Mouse (Mus musculus): ENCODE results near the gene Gm4553. TPM values are rescaled to one million over a fixed set of nuclear protein-coding genes. Genes with fewer than 3 reads are reported as not detected.
"Not testable (repeated sequence)": the region's sequence is repeated elsewhere in the genome, so short reads cannot be mapped to it uniquely, and the experiment has no call there.

Gm4553 gene
- polyA plus RNA-seq (2014; fragmentation: Nextera tagmentation; extraction: Ambion mirVana): not detected in 2 replicates

DNA sequence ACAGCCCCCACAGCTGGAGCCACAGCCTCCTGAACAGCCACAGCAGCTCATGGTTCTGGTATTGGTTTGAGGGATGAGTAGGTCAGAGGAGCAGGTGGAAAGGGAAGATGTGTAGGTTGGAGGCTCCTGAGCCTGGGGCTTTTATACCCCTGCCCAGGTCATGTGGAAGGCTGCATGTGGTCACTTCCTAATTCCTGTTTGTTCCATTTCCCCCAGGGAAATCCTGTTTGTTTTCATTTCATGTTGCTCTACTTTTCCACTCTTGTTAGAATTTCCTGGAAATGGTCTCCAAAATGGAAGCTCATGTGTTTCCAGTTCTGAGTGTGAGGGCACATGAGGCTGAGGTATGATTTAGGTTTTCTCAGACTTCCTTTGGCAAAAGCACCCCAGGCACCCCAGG, at the start of gene Gm4553:
Gene Gm4553, minus strand, starts transcription at position 101 of the 400 bp plus-strand sequence.
- not testable (repeated sequence) for DNase-seq (ENCODE audit: low spot score); ATAC-seq (ENCODE audit: insufficient read depth, low FRiP score, low TSS enrichment); H3K36me3 ChIP-seq (ENCODE audit: control insufficient read depth, insufficient read depth, low read length)

DNA sequence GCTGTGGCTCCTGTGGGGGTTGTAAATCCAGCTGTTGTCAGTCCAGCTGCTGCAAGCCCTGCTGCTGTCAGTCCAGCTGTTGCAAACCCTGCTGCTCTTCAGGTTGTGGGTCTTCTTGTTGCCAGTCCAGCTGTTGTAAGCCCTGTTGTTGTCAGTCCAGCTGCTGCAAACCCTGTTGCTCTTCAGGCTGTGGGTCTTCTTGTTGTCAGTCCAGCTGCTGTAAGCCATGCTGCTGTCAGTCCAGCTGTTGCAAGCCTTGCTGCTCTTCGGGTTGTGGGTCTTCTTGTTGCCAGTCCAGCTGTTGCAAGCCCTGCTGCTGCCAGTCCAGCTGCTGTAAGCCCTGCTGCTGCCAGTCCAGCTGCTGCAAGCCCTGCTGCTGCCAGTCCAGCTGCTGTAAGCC, 46.6 kb upstream of the Gm4553 start:
- not testable (repeated sequence) for H3K9ac ChIP-seq (ENCODE audit: low read length); H3K9me3 ChIP-seq (ENCODE audit: control insufficient read depth, low read length); H3K27ac ChIP-seq (ENCODE audit: low read depth, low read length); H3K4me2 ChIP-seq (ENCODE audit: low read depth); H3K27me3 ChIP-seq (ENCODE audit: control insufficient read depth, insufficient read depth, low read length); H3K4me3 ChIP-seq (ENCODE audit: low read depth, low read length); ATAC-seq (ENCODE audit: insufficient read depth, low FRiP score, low TSS enrichment); H3K4me1 ChIP-seq (ENCODE audit: control insufficient read depth, insufficient read depth, low read length); DNase-seq (ENCODE audit: low spot score); H3K36me3 ChIP-seq (ENCODE audit: control insufficient read depth, insufficient read depth, low read length)
- 72% methylated on average over 1 of the region's 1 CpGs for WGBS

More for the DNA sequence above, at the start of gene Gm4553:
- not testable (repeated sequence) for H3K9me3 ChIP-seq (ENCODE audit: control insufficient read depth, low read length); H3K27ac ChIP-seq (ENCODE audit: low read depth, low read length); H3K4me3 ChIP-seq (ENCODE audit: low read depth, low read length); H3K4me2 ChIP-seq (ENCODE audit: low read depth); H3K27me3 ChIP-seq (ENCODE audit: control insufficient read depth, insufficient read depth, low read length); H3K4me1 ChIP-seq (ENCODE audit: control insufficient read depth, insufficient read depth, low read length); H3K9ac ChIP-seq (ENCODE audit: low read length)

DNA sequence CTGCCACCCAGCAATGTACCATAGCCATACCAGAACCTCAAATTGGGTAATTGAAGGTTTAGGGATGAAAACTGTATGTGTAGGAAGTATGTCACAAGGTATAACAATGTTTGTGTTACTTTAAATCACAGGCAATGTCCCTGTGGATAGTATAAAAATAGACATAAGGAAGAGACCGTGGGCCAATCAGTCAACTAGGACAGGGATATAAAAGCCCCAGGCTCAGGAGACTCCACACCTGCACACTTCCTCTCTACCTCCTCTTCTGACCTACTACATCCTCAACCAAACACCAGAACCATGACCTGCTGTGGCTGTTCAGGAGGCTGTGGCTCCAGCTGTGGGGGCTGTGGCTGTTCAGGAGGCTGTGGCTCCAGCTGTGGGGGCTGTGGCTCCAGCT, 46.0 kb upstream of the Gm4553 start, which contains the start of gene Gm7579:
Gene Gm7579, plus strand, starts transcription at position 301 of the 400 bp plus-strand sequence.
- ATAC-seq (ENCODE audit: insufficient read depth, low FRiP score, low TSS enrichment) (no peak), DNase-seq (ENCODE audit: low spot score) (no peak)
- Histone ChIP-seq H3K4me1 (ENCODE audit: control insufficient read depth, insufficient read depth, low read length) (no peaks in the 10 kb centered on the region), H3K4me3 (ENCODE audit: low read depth, low read length) (no peak within 1 kb of the TSS), H3K9ac (ENCODE audit: low read length) (no peak within 1 kb of the TSS), H3K36me3 (ENCODE audit: control insufficient read depth, insufficient read depth, low read length) (no peaks in the 10 kb centered on the region), H3K9me3 (ENCODE audit: control insufficient read depth, low read length) (no peaks in the 10 kb centered on the region), H3K27ac (ENCODE audit: low read depth, low read length) (no peak within 1 kb of the TSS), H3K27me3 (ENCODE audit: control insufficient read depth, insufficient read depth, low read length) (no peaks in the 10 kb centered on the region), H3K4me2 (ENCODE audit: low read depth) (no peak within 1 kb of the TSS)
- WGBS: 81% methylated on average over 1 of the region's 1 CpGs

DNA sequence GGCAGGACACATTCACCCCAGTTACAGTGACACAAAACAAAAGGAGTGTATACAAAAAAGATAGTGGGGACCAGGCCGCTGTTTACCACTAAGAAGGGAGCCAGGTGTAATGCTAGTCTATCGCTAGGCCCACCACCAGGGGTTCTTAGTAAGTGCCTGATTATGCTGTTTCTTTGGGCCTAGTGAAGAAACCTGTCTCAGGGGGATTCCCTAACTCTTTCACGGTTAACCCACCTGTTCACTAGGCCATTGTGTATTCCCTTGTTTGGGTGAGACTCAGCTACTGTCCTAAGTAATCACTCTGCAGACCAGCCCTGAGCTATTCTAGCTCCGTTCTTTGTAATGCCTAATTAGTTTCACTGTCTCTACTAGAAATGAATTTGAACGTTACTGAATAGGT, 41.4 kb upstream of the Gm4553 start:
- not testable (repeated sequence) for ATAC-seq (ENCODE audit: insufficient read depth, low FRiP score, low TSS enrichment)

DNA sequence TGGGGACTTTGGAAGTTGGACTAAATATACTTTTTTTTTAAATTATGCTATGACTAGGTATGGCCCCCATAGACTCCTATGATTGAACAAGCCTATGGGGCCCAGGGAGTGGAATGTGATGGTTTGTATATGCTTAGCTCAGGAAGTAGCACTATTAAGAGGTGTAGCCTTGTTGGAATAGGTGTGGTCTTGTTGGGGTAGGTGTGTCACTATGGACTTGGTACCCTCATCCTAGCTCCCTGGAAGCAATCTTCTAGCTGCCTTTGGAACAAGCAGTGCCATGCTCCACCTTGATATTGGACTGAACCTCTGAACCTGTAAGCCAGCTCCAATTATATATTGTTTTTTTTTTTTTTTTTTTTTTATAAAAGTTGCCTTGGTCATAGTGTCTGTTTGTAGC, 39.9 kb upstream of the Gm4553 start:
- Histone ChIP-seq H3K36me3 (ENCODE audit: control insufficient read depth, insufficient read depth, low read length) (no peaks in the 10 kb centered on the region), H3K4me3 (ENCODE audit: low read depth, low read length) (no peak overlapping the region), H3K4me1 (ENCODE audit: control insufficient read depth, insufficient read depth, low read length) (no peaks in the 10 kb centered on the region), H3K27ac (ENCODE audit: low read depth, low read length) (no peak overlapping the region), H3K9me3 (ENCODE audit: control insufficient read depth, low read length) (no peaks in the 10 kb centered on the region), H3K9ac (ENCODE audit: low read length) (no peak overlapping the region), H3K27me3 (ENCODE audit: control insufficient read depth, insufficient read depth, low read length) (no peaks in the 10 kb centered on the region), H3K4me2 (ENCODE audit: low read depth) (no peak overlapping the region)
- DNase-seq (ENCODE audit: low spot score): no peak
- ATAC-seq (ENCODE audit: insufficient read depth, low FRiP score, low TSS enrichment): no peak

More for the DNA sequence above, 41.4 kb upstream of the Gm4553 start:
- DNase-seq (ENCODE audit: low spot score); H3K9me3 ChIP-seq (ENCODE audit: control insufficient read depth, low read length); H3K4me2 ChIP-seq (ENCODE audit: low read depth); H3K36me3 ChIP-seq (ENCODE audit: control insufficient read depth, insufficient read depth, low read length); H3K9ac ChIP-seq (ENCODE audit: low read length); H3K27me3 ChIP-seq (ENCODE audit: control insufficient read depth, insufficient read depth, low read length); H3K4me1 ChIP-seq (ENCODE audit: control insufficient read depth, insufficient read depth, low read length); H3K27ac ChIP-seq (ENCODE audit: low read depth, low read length); H3K4me3 ChIP-seq (ENCODE audit: low read depth, low read length): not testable (repeated sequence)
- WGBS: 75% methylated on average over 5 of the region's 5 CpGs

GRCm38 (mm10) chr7:142201064-142201463, 35.5 kb upstream of the Gm4553 start, which contains the start of gene Krtap5-3:
Gene Krtap5-3 (plus strand): TSS chr7:142201364.
- Histone ChIP-seq H3K9ac (ENCODE audit: low read length) (no peak within 1 kb of the TSS), H3K36me3 (ENCODE audit: control insufficient read depth, insufficient read depth, low read length) (no peaks in the 10 kb centered on the region), H3K4me3 (ENCODE audit: low read depth, low read length) (no peak within 1 kb of the TSS), H3K27ac (ENCODE audit: low read depth, low read length) (no peak within 1 kb of the TSS), H3K4me2 (ENCODE audit: low read depth) (no peak within 1 kb of the TSS), H3K27me3 (ENCODE audit: control insufficient read depth, insufficient read depth, low read length) (no peaks in the 10 kb centered on the region), H3K4me1 (ENCODE audit: control insufficient read depth, insufficient read depth, low read length) (no peaks in the 10 kb centered on the region), H3K9me3 (ENCODE audit: control insufficient read depth, low read length) (no peaks in the 10 kb centered on the region)
- DNase-seq (ENCODE audit: low spot score) (no peak), ATAC-seq (ENCODE audit: insufficient read depth, low FRiP score, low TSS enrichment) (no peak)
- 47% methylated on average over 1 of the region's 1 CpGs for WGBS

DNA sequence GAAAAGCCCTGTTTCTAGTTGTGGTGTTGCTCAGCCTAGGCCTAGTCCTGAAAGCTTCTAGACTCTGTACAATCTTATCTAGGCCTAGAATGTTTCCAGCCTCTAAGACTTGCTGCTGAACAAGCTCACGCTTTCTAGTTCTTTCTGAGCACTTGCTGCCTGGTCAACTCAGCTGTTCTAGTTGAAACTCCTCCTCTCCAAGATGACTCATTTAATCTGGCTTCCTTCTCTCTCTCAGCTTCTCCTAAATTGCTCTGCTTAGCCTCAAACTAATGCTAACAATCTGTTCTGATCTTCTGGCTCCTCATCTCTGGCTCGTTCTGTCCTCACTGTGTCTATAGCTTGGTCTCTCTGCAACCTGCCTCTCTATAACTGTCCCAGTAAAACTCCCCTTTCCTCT, 33.2 kb upstream of the Gm4553 start:
- H3K27ac ChIP-seq (ENCODE audit: low read depth, low read length): no peak overlapping the region
- H3K9me3 ChIP-seq (ENCODE audit: control insufficient read depth, low read length): no peaks in the 10 kb centered on the region
- H3K4me3 ChIP-seq (ENCODE audit: low read depth, low read length): no peak overlapping the region
- H3K27me3 ChIP-seq (ENCODE audit: control insufficient read depth, insufficient read depth, low read length): no peaks in the 10 kb centered on the region
- DNase-seq (ENCODE audit: low spot score) (no peak), ATAC-seq (ENCODE audit: insufficient read depth, low FRiP score, low TSS enrichment) (no peak)
- no peaks in the 10 kb centered on the region for H3K36me3 ChIP-seq (ENCODE audit: control insufficient read depth, insufficient read depth, low read length)
- no peaks in the 10 kb centered on the region for H3K4me1 ChIP-seq (ENCODE audit: control insufficient read depth, insufficient read depth, low read length)
- WGBS: 77% methylated on average over 2 of the region's 2 CpGs
- no peak overlapping the region for H3K9ac ChIP-seq (ENCODE audit: low read length)
- no peak overlapping the region for H3K4me2 ChIP-seq (ENCODE audit: low read depth)

GRCm38 (mm10) chr7:142190289-142190688, 24.8 kb upstream of the Gm4553 start, which contains the start of gene Gm10153:
Gene Gm10153 (minus strand): TSS chr7:142190389.
- Histone ChIP-seq H3K4me1 (ENCODE audit: control insufficient read depth, insufficient read depth, low read length) (no peaks in the 10 kb centered on the region), H3K27ac (ENCODE audit: low read depth, low read length) (no peak within 1 kb of the TSS), H3K4me2 (ENCODE audit: low read depth) (no peak within 1 kb of the TSS), H3K9ac (ENCODE audit: low read length) (no peak within 1 kb of the TSS), H3K9me3 (ENCODE audit: control insufficient read depth, low read length) (no peaks in the 10 kb centered on the region), H3K36me3 (ENCODE audit: control insufficient read depth, insufficient read depth, low read length) (no peaks in the 10 kb centered on the region), H3K4me3 (ENCODE audit: low read depth, low read length) (no peak within 1 kb of the TSS), H3K27me3 (ENCODE audit: control insufficient read depth, insufficient read depth, low read length) (no peaks in the 10 kb centered on the region)
- DNase-seq (ENCODE audit: low spot score) (no peak), ATAC-seq (ENCODE audit: insufficient read depth, low FRiP score, low TSS enrichment) (no peak)
- WGBS: 39% methylated on average over 2 of the region's 2 CpGs

DNA sequence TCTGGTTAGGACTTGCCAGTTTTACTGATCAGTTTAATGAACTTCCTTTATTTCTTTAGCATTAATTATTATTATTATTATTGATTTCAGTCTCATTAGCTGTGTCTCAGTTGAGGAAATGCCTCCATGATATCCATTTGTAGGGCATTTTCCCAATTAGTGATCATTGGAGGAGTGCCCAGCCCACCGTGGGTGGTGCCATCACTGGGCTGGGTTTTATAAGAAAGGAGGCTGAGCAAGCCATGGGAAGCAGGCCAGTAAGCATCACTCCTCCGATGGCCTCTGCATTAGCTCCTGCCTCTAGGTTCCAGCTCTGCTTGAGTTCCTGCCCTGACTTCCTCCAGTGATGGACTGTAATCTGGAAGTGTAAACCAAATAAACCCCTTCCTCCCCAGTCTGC, 22.6 kb upstream of the Gm4553 start:
- Histone ChIP-seq H3K4me1 (ENCODE audit: control insufficient read depth, insufficient read depth, low read length) (no peaks in the 10 kb centered on the region), H3K9me3 (ENCODE audit: control insufficient read depth, low read length) (no peaks in the 10 kb centered on the region), H3K4me3 (ENCODE audit: low read depth, low read length) (no peak overlapping the region), H3K27me3 (ENCODE audit: control insufficient read depth, insufficient read depth, low read length) (no peaks in the 10 kb centered on the region), H3K4me2 (ENCODE audit: low read depth) (no peak overlapping the region), H3K27ac (ENCODE audit: low read depth, low read length) (no peak overlapping the region), H3K36me3 (ENCODE audit: control insufficient read depth, insufficient read depth, low read length) (no peaks in the 10 kb centered on the region), H3K9ac (ENCODE audit: low read length) (no peak overlapping the region)
- ATAC-seq (ENCODE audit: insufficient read depth, low FRiP score, low TSS enrichment): no peak
- 79% methylated on average over 2 of the region's 2 CpGs for WGBS
- DNase-seq (ENCODE audit: low spot score): no peak
